Mouse (Mus musculus): Measurements from ENCODE around the gene Wnk2. TPM values are rescaled to one million over a fixed set of nuclear protein-coding genes. Genes with fewer than 3 reads are reported as not detected.

Wnk2 gene
- polyA plus RNA-seq, 1 experiment: 2.3 TPM

DNA sequence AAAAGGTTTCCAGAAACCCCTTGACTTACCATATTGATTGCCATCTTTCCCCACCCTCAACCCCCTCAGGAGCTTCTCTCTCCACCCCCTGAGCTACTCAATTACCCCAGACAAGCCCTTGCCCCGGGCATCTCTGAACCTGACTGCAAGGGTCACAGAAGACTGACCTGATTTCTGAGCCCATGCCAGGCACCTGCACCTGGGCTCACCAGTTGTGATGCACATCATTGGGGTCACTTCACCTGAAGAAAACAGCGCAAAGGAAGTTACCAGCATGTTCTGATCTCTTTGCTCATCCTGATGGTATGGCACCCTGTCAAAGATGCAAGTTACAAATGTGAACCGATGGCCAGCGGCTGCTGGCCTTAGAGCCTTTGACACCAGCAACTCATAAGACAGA is 873 bp upstream of the Wnk2 start:
- Histone ChIP-seq H3K4me3 (ENCODE audit: insufficient read depth, low read depth, low read length) (no peak overlapping the region), H3K36me3 (ENCODE audit: control insufficient read depth, insufficient read depth, low read length) (no peaks in the 10 kb centered on the region), H3K4me1 (ENCODE audit: control insufficient read depth, insufficient read depth, low read length) (no peaks in the 10 kb centered on the region), H3K27me3 (replicated peaks; ENCODE audit: control insufficient read depth, insufficient read depth, low read length) (peaks cover 3% of the 10 kb centered on the region; the same call in 1 of the 2 replicates), H3K27ac (ENCODE audit: insufficient read depth, low read depth, low read length) (no peak overlapping the region)
- DNase-seq: no peak
- no peak for TF ChIP-seq POLR2A (IDR thresholded peaks at IDR 0.05; ENCODE audit: low read depth, low read length)
- 78% methylated on average over 4 of the region's 4 CpGs for WGBS

DNA sequence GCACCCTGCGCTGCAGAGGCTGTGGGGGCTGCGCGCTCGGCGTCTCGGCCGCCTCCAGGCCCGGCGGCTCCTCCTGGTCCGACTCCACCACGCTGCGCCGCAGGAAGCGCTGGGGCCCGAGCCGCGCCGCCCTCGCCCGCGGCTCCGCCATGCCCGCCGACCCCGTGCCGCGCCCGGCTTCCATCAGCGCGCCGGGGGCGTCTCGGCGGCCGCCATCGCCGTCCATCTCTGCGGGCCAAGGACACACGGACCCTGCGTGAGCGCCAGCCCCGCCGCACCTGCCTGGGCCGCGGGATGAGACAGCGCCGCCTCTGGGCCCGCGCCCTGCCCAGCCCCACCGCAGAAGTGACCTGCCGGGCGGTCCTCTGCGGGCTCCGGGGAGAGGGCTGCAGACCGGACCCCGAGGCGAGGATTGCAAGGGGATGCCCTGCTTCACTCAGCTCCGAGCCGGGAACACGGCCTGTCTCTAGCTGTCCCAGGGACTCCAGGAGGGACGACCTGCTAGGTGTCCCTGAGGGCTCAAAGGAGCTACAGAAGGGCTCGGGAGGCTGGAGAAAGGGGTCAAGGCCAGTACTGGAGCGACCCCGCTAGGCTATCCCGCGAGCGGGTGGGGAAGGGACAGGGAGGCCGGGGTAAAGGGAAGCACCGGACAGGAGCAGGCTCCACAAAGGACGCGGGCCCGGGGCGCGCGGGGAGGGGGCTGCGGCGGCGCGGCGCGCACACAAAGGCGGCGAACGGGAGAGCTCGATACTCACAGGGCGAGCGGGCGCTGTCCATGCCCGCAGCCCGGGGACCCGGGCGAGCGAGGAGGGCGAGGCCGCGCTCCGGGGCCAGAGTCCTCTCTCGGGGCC is 582 bp downstream of the Wnk2 start:
- Histone ChIP-seq H3K27ac (ENCODE audit: insufficient read depth, low read depth, low read length) (no peak overlapping the region), H3K4me1 (ENCODE audit: control insufficient read depth, insufficient read depth, low read length) (no peaks in the 10 kb centered on the region), H3K4me3 (ENCODE audit: insufficient read depth, low read depth, low read length) (peak overlapping the region; percentile 65), H3K27me3 (replicated peaks; ENCODE audit: control insufficient read depth, insufficient read depth, low read length) (peaks cover 3% of the 10 kb centered on the region; the same call in 1 of the 2 replicates), H3K36me3 (ENCODE audit: control insufficient read depth, insufficient read depth, low read length) (no peaks in the 10 kb centered on the region)
- DNase-seq: no peak
- no peak for TF ChIP-seq POLR2A (IDR thresholded peaks at IDR 0.05; ENCODE audit: low read depth, low read length)
- no peak for TF ChIP-seq CTCF (conservative IDR thresholded peaks at IDR 0.05; ENCODE audit: insufficient read depth, insufficient read length, low read depth, low read length)
- WGBS: 1% methylated on average over 97 of the region's 98 CpGs

DNA sequence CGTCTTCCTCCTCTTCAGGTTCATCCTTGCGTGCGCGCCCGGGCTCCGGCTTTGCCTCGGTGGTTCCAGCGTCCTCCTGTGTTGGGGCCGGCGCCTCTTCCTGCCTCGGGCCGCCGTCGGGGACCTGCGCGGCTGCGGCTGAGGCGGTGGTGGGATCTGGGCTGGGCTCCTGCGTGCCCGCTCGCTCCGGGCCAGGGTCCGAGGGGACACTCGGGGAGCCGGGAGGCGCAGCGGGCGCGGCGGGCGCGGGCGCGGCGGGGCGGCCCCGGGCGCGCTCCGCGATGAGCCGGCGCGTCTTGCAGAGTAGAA is 1.2 kb downstream of the Wnk2 start:
- DNase-seq: no peak
- Histone ChIP-seq H3K27ac (ENCODE audit: insufficient read depth, low read depth, low read length) (no peak overlapping the region), H3K4me3 (ENCODE audit: insufficient read depth, low read depth, low read length) (peak overlapping the region; percentile 65), H3K36me3 (ENCODE audit: control insufficient read depth, insufficient read depth, low read length) (no peaks in the 10 kb centered on the region), H3K27me3 (replicated peaks; ENCODE audit: control insufficient read depth, insufficient read depth, low read length) (peaks cover 3% of the 10 kb centered on the region; the same call in 1 of the 2 replicates), H3K4me1 (ENCODE audit: control insufficient read depth, insufficient read depth, low read length) (no peaks in the 10 kb centered on the region)
- TF ChIP-seq CTCF (conservative IDR thresholded peaks at IDR 0.05; ENCODE audit: insufficient read depth, insufficient read length, low read depth, low read length) (no peak), POLR2A (IDR thresholded peaks at IDR 0.05; ENCODE audit: low read depth, low read length) (no peak)
- WGBS: 4% methylated on average over 44 of the region's 44 CpGs

DNA sequence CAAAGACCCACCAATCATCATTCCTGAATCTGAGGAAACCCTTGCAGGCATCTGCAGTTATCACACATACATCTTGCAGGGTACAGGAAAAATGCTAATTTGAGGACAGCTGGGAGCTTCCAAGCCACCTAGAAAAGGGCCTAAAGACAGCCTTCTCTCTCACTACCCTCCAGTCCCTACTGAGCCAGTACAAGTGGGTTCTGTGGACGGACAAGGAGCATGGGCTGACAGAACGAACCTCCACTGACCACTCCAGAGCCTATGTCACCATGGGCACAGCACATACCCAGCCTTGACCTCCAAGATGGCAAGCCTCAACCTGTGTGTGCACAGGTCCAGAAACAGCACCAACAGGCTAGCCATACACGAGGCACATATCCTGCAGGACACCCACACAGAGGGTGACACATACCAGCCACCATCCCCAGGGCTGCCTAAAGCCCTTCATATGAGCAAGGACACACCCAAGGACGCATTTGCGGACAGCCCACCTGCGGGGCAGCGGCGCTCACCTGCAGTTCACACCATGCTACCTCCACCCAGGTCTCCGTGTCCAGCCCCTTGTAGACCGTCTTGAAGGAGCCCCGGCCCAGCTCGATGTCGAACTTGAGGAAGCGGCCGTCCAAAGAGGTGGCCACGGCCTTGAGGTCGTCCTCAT is 1.6 kb downstream of the Wnk2 start:
- TF ChIP-seq CTCF (conservative IDR thresholded peaks at IDR 0.05; ENCODE audit: insufficient read depth, insufficient read length, low read depth, low read length) (no peak), POLR2A (IDR thresholded peaks at IDR 0.05; ENCODE audit: low read depth, low read length) (no peak)
- no peaks in the 10 kb centered on the region for H3K4me1 ChIP-seq (ENCODE audit: control insufficient read depth, insufficient read depth, low read length)
- H3K36me3 ChIP-seq (ENCODE audit: control insufficient read depth, insufficient read depth, low read length): no peaks in the 10 kb centered on the region
- no peak overlapping the region for H3K27ac ChIP-seq (ENCODE audit: insufficient read depth, low read depth, low read length)
- peaks cover 3% of the 10 kb centered on the region; the same call in 1 of the 2 replicates for H3K27me3 ChIP-seq (replicated peaks; ENCODE audit: control insufficient read depth, insufficient read depth, low read length)
- DNase-seq: no peak
- WGBS: 55% methylated on average over 17 of the region's 17 CpGs
- H3K4me3 ChIP-seq (ENCODE audit: insufficient read depth, low read depth, low read length): no peak overlapping the region; the same call in 1 of the 2 replicates

DNA sequence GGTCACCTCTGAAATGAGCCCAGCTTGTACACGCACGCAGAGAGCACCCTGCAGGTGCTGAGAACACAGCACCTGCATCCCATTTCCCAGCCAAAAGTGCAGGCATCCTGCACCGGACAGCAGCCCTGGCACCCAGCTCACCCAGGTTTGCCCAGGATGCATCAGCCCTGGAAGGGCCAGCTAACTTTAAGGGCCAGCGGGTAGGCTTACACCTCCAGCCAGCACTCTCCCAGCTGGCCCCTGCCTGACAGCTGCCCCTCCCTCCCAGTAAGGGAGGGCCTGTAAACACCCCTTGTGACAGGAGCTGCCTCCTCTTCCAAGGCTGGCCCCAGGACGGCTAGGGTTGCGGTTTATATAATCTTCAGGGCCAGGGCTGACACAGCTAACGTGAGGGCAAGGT is 2.4 kb downstream of the Wnk2 start:
- DNase-seq: no peak
- no peak for TF ChIP-seq CTCF (conservative IDR thresholded peaks at IDR 0.05; ENCODE audit: insufficient read depth, insufficient read length, low read depth, low read length)
- TF ChIP-seq POLR2A (IDR thresholded peaks at IDR 0.05; ENCODE audit: low read depth, low read length): no peak
- 75% methylated on average over 7 of the region's 7 CpGs for WGBS
- H3K4me3 ChIP-seq (ENCODE audit: insufficient read depth, low read depth, low read length): no peak overlapping the region
- no peak overlapping the region for H3K27ac ChIP-seq (ENCODE audit: insufficient read depth, low read depth, low read length)
- peaks cover 3% of the 10 kb centered on the region; the same call in 1 of the 2 replicates for H3K27me3 ChIP-seq (replicated peaks; ENCODE audit: control insufficient read depth, insufficient read depth, low read length)
- H3K4me1 ChIP-seq (ENCODE audit: control insufficient read depth, insufficient read depth, low read length): no peaks in the 10 kb centered on the region
- H3K36me3 ChIP-seq (ENCODE audit: control insufficient read depth, insufficient read depth, low read length): no peaks in the 10 kb centered on the region

DNA sequence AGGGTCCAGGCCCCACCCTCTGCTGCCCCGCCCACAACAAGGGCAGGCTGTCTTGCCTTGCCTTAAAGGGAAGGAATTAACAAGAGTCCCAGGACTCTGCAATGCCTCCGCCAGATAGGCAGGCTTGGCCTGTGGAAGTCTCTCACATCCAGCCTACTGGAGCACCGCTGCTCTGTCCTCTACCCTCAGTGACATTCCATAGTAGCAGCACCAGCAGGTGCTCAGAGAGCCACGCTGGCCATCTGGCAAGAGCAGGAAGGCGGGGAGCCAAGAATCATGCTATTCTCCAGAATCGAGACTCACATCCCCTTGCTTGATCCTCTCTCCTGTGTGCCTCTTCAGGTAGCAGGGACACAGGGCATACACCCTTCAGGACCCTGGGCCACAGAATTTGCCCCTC is 3.4 kb downstream of the Wnk2 start:
- Histone ChIP-seq H3K36me3 (ENCODE audit: control insufficient read depth, insufficient read depth, low read length) (no peaks in the 10 kb centered on the region), H3K4me3 (ENCODE audit: insufficient read depth, low read depth, low read length) (no peak overlapping the region), H3K27me3 (replicated peaks; ENCODE audit: control insufficient read depth, insufficient read depth, low read length) (peaks cover 3% of the 10 kb centered on the region; the same call in 1 of the 2 replicates), H3K4me1 (ENCODE audit: control insufficient read depth, insufficient read depth, low read length) (no peaks in the 10 kb centered on the region), H3K27ac (ENCODE audit: insufficient read depth, low read depth, low read length) (no peak overlapping the region)
- WGBS: 64% methylated on average over 6 of the region's 6 CpGs
- TF ChIP-seq CTCF (conservative IDR thresholded peaks at IDR 0.05; ENCODE audit: insufficient read depth, insufficient read length, low read depth, low read length): no peak
- no peak for TF ChIP-seq POLR2A (IDR thresholded peaks at IDR 0.05; ENCODE audit: low read depth, low read length)
- DNase-seq: no peak

DNA sequence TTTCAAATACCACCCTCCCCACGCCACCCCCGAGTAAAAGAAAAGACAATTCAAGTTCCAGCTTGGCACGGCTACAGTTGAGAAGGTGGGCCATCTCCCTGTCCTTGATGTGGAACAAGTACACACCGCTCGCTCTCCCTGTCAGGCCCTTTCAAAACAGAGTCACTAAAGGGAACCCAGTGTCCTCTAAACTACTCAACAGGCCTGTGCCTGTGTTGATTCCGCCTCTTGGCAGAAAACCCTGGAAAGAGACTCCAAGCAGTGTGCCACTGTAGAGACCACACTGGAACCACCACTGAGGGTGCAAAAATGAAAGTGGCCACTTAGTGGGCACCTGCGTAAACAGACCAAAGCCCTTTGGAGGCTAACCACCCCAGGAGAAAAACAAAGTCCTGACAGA is 4.5 kb downstream of the Wnk2 start:
- no peak for DNase-seq
- Histone ChIP-seq H3K4me1 (ENCODE audit: control insufficient read depth, insufficient read depth, low read length) (no peaks in the 10 kb centered on the region), H3K27me3 (replicated peaks; ENCODE audit: control insufficient read depth, insufficient read depth, low read length) (peaks cover 3% of the 10 kb centered on the region; the same call in 1 of the 2 replicates), H3K27ac (ENCODE audit: insufficient read depth, low read depth, low read length) (no peak overlapping the region), H3K4me3 (ENCODE audit: insufficient read depth, low read depth, low read length) (no peak overlapping the region), H3K36me3 (ENCODE audit: control insufficient read depth, insufficient read depth, low read length) (no peaks in the 10 kb centered on the region)
- 95% methylated on average over 7 of the region's 7 CpGs for WGBS
- TF ChIP-seq CTCF (conservative IDR thresholded peaks at IDR 0.05; ENCODE audit: insufficient read depth, insufficient read length, low read depth, low read length) (no peak), POLR2A (IDR thresholded peaks at IDR 0.05; ENCODE audit: low read depth, low read length) (no peak)
